Mouse (Mus musculus) 3134 (cell line): ENCODE data around the gene Dlg2.
"Not testable (repeated sequence)": the region's sequence is repeated elsewhere in the genome, so short reads cannot be mapped to it uniquely, and the experiment has no call there.

ENCODE experiments used
- DNase-seq: peaks from one replicate; pipeline ENCODE4 v3.0.0-alpha.2; 2011; ENCODE audit warnings: low spot score; ENCODE audit not compliant: insufficient read length; ENCODE audit errors: extremely low read depth

Gene Dlg2

DNA sequence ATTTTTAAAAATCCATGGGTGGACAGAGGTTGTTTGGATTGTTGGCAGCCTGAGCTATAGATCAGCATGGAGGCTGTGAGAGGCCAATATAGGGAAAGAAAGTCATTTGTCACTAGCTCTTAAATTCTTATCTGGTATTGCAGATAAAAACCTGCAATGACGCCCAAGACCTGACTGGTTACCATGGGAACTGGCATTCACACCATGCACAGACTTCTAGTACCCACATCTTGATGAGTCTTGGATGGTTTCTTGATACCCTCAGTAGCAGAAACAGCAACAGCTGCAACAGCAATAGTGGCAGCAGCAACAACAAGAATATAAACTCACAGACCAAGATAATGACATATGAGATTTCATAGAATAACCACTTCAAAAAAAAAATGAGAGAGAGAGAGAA lies 315.1 kb downstream of the Dlg2 start:
- no peak for DNase-seq

DNA sequence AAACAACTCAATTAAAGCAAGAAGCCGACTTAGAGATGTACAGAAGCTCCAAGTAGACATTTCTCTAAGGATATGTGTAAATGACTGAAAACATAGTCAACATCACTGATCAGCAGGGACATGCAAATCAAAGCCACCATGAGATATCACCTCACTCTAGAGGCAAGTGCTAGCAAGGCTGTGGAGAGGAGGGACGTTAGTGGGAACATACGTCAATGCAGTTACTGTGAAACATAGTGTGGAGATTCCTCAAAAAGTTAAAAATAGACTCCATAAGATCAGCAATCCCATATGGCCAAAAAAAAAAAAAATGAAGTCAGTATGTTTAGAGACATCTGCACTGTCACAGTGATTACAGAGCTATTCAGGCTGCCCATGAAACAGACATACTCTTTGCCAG lies 349.2 kb downstream of the Dlg2 start:
- DNase-seq, result no peak

DNA sequence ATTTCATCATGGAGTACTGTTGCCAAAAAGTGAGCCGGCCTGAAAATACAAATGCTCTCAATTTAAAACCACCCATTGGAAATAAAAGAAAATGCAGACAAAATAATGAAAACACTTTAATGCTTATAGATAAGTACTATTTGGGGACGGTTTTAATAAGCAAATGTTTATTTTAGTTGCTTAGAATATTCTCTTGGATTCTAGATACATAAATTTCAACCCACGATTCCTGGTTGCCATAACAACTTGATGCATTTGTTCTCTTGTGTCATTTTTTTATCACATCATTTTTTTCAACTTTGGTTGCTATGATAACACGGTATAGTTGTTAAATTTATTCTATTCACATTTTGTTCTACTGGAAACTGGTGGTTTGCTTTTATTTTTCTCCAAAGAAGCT lies 364.8 kb downstream of the Dlg2 start:
- no peak for DNase-seq

DNA sequence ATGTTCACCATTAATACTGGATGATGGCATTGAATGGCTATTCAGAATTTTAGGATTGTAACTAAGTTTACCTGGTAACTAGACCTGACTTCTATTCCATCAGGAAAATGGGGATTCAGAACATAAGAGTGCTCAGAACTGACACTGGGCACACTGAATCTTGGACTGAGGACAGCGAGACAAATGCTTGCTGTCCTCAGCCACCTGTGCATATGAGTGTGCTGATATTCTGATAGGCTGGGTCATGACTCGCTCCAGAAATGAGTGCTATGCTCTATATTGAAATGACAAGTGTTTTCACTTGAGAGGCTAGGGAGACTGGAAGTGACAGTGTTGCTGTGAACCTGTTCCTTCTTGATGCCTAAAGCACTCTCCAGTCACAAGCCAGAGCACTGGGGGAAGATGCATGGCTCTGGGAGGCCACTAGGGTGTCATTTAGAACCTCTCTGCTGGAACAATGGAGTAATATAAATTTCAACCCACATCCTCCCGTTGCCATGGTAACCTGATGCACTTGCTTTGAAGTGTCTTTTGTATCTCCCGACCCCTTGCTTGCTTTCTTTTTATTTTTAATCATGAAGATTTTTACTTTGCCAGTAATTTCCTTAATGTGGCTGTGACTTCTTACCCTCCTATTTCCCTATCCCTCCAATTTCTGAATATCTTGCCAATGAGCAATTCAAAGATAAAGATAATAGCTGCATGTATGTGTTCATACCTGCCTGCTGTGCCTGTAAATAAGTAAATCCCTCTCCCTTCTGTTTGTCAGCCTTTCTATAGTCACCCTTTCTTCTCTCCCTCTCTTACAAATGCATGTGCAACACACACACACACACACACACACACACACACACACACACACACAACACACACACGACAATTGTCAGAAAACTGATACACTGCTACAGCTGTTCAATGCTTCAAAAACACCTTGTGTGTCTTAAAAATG lies 367.1 kb downstream of the Dlg2 start:
- no peak for DNase-seq

DNA sequence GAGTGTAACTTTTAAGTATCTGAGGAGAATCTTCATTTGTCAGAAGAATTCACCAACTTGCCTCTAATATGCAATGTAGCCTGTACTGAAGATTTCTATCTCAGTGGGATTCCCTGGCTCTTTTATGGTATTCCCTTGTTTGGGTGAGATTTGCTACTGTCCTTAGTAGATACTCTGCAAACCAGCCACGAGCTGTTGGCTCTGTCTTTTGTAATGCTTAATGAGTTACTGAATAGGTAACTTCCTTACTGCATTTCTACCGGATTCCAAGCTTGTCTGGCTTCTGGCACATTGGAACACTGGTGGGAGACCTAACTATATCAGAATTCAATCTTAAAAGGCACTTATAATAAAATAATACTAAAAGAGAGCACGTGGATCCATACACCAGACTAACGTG lies 400.3 kb downstream of the Dlg2 start:
- DNase-seq, result not testable (repeated sequence)

DNA sequence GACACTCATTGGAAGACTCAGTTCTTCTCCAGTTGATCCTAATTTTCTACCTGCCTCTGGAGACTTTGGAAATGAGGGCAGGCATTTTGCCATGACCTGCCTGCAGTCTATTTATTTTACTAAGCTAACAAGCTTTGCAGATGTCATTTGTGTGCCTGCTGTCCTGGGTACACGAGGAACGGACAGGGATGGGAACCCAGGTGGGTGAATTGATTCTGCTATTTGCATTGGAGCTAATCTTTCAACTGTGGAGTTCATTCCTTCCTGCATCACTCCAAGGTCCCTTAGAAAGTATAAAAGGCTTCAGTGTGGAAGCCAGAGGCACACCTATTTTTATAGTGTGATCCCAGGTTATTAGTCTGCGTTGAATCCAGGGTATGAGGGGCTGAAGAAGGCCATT lies 406.3 kb downstream of the Dlg2 start:
- no peak for DNase-seq

DNA sequence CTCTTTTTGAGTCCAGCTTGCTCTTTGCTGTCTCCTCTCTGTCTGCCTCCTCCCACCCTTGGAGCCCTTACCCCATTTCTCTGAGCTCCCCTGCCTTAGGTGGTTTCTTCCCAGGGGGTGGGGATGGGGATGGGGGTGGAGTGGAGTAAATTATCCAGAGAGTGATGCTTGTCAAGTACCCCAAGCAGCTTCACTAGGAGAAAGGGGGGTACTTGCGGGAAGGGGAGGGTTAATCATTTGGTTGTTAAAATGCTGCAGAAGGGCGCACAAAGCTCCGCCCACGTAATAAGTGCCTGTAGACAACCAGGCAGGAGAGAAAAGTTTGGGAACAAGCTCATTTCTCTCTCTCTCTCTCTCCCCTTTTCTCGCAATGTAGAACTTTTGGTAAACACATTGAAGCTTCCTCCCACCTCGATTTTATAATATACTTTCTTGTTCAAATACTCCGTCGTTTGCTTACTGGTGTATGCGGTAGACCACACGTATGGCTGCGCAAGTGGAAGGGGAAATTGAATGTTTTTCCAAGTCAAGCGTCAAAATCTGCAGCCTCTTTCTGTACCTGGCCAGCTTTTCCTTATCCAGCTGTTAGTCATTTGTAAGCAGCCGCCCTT lies 410.0 kb downstream of the Dlg2 start:
- no peak for DNase-seq

DNA sequence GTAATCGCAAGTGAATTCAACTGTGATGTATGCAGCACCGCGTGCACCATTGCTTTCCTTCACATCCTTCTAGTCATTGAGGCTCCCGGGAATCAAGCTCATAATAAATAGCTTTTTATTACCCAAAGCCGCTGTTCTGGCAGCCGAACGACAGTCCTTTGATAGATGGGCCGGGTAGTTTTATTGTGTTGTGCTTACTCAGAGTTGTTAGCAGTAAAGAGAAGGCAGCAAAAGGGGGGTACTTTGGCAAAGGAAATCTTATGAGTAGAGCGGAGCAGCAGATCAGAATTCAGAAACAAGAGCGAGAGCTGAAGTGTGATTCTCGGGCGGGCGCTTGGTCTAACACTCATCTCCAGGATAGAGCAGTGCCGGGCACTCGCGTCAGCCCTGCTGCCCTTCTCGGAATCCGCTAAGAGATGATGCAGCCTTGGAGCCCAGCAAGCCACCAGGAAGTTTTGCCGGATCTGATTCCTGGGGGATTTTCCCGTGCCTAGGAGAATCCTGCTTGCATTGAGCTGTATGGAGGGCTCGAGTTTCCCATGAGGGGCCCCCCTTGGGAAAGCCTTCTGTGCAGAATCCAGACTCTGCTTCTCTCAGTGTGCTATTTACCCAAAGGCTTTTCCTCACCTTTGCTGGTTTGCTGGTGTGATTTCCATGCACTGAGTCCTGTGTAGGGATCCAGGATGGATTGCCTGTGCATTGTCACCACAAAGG lies 410.7 kb downstream of the Dlg2 start:
- no peak for DNase-seq

DNA sequence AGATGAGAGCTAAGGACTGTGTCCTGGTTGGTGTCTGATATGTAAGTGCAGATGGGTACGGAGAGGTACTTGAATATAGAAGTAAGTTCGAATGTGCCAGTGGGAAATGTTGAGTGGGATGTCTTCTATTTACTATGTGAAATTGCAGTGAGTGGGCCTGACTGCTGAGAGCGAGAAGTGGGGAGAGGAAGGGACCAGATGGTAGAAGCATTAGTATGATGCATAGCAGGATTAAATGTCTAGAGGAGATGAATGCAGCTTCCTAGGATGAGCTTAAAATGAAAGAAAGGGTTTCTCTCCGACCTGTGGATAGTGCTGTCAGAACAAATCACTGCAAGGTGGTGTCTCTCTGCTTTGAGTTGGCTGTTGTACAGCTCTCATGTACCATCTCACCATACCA lies 451.0 kb downstream of the Dlg2 start:
- no peak for DNase-seq

DNA sequence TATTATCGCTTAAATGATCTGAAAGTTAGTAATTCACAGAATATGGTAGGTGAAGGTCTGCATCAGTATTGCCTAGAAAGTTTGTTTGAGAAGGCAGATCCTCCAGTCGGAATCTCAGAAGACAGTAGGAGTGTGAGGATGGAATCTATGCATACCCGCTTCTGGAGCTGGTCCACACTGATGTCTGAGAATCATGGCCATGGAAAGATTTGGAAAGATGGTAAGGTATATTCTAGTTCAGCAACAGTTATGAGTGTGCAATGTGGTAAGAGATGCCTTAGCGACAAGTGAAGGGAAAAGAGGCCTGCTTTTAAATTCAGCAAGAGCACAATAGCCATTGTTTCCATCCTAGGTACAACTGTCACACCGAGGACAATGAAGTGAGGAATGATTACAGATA lies 464.3 kb downstream of the Dlg2 start:
- DNase-seq, result no peak

DNA sequence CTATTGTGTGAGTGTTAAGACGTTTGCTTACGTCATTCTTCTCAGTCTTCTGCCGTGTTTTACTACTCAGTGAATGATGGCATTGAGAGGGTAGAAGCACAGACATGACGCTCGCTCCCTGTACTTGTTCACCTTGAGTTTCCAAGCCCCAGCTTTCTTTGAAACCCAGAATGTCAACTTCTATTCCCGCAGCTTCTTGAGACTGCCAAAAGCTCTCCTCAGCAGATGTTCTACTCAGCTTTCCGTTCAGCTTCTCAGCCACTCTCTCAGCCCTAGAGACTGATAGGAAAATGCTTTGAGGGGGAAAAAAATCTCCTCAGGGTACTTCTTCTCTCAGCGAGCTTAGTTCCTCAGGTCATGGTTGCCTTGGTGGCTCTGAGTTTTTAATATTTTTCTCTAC lies 470.6 kb downstream of the Dlg2 start:
- DNase-seq, result no peak

DNA sequence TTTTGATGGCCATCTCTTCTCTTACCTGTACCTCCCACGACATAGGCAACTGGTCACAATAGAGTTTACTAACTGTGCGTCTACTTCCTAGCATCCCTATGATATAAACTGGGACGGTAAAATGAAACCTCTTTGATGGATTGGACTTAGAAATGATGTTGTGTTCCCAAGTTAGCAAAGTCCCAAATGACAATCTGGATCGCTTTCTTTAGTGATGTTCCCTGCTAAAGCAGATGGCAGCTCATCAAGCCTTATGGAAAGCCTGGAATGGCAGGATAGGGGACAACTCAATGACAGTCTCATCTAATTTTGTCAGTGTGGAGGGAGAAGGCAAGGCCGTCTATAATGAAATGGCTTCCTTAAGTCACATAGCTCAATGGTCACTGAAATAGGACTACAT lies 472.7 kb downstream of the Dlg2 start:
- DNase-seq, result no peak

DNA sequence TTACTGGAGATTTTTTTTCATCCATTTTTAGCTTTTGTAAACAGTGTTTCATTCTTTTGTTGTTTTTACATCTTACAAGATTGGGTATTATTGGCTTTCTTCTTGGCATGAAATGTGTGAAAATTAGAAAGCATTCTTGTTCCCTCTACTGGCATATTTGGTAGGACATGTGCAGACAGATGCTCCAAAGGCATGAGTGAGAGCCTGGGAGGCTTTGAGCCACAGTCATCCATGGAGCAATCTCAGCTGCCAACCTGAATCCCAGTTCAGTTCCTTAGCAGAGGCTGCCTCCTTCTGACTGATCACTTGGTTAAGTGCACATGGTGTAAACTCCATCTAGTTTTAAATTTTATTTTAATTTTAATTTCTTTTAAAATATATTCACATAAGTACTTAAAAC lies 500.8 kb downstream of the Dlg2 start:
- DNase-seq, result no peak

DNA sequence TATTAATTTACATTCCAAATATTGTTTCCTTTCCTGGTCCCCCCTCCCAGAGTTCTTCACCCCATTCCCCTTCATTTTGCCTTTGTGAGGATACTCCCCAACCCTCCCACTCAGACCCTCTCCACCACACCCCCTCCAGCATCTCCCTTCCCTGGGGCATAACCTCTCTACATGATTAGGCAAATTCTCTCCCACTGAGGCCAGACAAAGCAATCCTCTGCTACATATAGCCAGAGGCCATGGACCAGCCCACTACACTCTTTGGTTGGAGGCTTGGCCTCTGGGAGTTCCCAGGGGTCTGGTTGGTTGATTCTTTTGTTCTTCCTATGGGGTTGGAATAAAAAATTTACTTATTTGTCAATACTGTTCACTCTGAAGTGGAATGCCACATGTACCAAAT lies 505.6 kb downstream of the Dlg2 start:
- DNase-seq, result no peak

DNA sequence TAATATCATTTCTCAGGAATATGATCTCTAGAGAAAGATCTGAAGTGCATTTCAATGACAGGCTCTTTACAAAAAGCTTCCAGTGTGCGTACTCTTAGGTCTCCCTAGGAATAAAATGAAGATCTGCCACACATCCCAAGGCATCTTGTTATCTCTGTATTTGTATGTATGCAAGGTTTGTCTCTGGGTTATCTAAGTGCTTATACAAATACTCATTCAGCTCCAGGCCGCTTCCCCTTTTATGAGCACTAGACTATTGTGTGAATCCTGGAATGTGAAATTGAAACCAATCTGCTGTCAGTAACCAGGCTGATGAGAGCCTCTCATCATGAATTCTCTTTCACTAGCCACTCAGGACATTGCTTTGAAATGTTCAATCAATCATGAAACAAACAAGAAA lies 534.2 kb downstream of the Dlg2 start:
- no peak for DNase-seq

DNA sequence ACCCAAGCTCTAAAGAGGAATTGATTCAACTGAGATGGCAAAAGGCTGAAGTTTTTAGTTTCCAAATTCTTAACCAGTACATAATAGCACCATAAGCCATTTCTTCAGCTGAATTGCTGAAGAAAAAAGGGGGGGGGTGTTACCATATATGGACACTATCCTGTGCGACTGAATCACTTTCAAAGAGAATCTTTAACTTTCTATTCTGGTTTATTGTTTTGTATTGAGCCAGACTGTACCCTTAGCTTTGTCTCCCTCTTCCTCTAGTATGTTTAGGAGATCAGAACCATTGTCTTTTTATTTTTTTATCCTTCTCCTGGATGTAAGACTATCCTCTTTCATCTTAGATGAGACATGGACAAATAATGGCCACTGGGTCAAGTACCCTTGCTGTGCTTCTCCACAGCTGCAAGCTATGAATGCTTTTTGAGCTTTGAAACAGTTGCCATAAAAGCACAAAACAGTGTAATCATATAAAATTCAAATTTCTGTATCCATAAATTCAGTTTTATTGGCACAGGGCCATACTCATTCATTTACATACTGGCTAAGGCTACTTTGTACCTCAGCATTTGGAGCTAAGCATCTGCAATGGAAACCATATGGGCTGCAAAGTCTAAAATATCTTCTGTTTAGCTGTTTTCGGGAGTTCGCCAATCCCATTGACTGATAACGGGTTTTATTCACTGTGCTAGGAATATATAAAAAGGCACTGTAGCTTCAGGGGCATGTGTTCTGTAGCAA lies 568.7 kb downstream of the Dlg2 start:
- no peak for DNase-seq

DNA sequence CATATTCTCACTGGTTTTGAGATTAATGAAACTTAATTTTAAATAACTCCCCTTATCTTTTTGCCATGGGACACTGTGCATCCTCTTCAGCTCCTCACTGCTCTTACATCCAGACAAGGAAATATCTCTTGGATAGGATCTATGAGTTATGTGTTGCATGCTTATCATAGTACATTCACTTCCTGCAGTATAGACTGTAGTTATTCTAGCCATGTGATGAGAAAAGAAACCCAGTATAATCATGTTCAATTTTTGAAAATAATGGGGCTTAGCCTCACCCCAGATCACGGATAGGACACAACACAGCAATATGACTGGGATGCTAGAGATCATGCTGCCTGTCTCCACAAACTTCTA lies 569.2 kb downstream of the Dlg2 start:
- no peak for DNase-seq

DNA sequence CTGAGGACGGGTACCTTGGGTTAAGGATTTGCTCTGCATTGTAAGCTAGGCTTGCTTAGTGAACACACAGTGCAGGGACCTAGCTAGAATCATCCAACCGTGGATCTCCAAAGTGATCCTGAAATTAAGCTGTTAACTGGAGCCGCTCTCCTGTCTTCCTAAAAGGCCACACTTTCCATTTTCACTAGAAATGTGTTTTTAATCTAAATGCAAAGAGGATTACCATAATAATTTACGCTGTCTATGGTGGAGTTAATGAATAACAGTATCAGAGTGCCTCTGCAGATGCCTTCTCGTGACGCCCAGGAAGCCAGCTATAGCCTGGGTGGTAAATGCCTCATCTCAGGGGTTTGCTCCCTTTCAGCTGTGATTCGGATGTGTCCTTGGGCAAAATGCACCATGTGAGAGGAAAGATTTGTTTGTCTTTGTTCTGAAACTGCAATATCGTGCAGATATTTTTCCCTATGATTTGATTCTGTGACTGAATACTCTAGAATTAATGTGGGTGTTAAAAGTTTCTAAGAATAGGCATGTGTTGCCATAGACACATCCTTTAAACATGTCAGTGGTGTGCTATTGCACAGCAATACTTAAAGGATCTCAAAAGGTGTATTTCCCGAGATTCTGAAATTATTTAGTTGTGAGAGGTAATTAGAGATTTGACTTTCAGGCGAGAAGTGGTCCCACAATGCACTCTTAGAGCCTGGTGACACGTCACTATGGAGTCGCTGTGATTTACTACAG lies 587.0 kb downstream of the Dlg2 start:
- DNase-seq, result no peak

DNA sequence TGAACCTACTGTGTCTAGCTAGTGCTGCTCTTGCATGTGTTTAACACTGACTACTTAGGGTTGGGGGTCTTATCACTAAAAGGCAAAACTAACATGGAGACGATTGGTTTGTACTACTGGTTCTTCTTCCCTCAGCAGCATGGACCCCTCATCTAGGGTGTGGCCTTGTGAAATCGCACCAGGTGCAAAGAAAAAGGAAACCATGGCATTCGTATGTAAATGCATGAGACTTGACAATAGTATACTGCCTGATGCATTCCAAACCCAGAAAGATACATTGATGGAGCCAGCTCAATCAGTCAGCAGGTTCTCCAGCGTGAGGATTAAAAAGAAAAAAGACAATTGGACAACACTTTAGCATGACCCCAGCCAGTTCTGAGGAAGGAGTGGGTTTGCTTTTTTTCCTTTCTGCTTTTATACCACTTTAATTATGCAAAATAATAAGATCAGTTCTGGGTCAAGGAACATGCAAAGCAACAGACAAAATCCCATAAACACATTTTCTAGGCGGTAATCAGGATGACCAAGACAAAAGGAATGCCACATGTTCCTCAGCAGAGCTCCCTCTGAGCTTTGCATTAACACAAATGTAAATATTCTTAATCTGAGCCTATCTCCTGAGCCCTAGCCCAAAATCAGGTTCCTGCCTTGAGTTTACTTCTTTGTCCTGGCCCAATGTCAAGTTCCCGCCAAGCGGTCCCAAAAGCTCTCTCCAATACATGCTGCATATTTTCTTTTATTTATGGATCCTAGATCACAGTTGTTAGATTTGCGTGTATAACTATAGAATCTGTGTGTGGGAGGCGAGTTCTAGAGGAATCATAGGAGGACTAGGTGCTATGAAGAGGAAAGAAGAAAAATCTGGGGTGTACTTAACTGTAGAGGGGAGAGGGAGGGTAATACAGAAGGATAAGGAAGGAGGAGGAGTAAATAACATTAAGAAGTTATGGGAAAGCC lies 595.6 kb downstream of the Dlg2 start:
- DNase-seq, result no peak
